Mouse (Mus musculus) bone marrow macrophage, adult 2 months (primary cell): Measurements from ENCODE around the gene Chka. TPM values are rescaled to one million over a fixed set of nuclear protein-coding genes. Genes with fewer than 3 reads are reported as not detected.
A peak's percentile ranks its signal among the peaks of the same experiment; 100 is the strongest.

Source experiments
- H3K27ac ChIP-seq: 2 replicates; pipeline ENCODE4 v1.5.1; 2012; ENCODE audit warnings: low read depth, low read length; ENCODE audit not compliant: insufficient read depth
- H3K4me1 ChIP-seq: 2 replicates; pipeline ENCODE4 v1.6.1; 2012; ENCODE audit warnings: low read length; ENCODE audit not compliant: control insufficient read depth, insufficient read depth
- H3K4me3 ChIP-seq: 2 replicates; pipeline ENCODE4 v1.5.1; 2012; ENCODE audit warnings: mild to moderate bottlenecking, low read length, moderate library complexity; ENCODE audit not compliant: insufficient read depth
- CTCF ChIP-seq: IDR thresholded peaks from 2 replicates; pipeline ENCODE4 v1.5.1; 2012; ENCODE audit warnings: low read depth, mild to moderate bottlenecking, low read length, moderate library complexity
- POLR2A ChIP-seq: IDR thresholded peaks from 2 replicates; pipeline ENCODE4 v1.6.1; 2012; ENCODE audit warnings: mild to moderate bottlenecking, low read depth, low read length, borderline replicate concordance
- polyA plus RNA-seq: library from polyadenylated mRNA; stranded (reverse); fragments of >200 nt; gene quantifications from 2 replicates; pipeline ENCODE4 v1.2.4, GENCODE M21; 2012; ENCODE audit not compliant: missing spikeins, insufficient read depth, insufficient read length

The Chka gene
- polyA plus RNA-seq, 1 experiment = 22.5 TPM

- Histone ChIP-seq H3K4me1 (peaks cover 71% of the 10 kb centered on the region), H3K27ac (peak overlapping the region; percentile 28), H3K4me3 (no peak overlapping the region)
- no peak for TF ChIP-seq CTCF
- TF ChIP-seq POLR2A = no peak
Measured at GRCm38 (mm10) chr19:3926685-3927084, 75.1 kb downstream of the Chka start.

GRCm38 (mm10) chr19:3927989-3928388 lies 76.4 kb downstream of the Chka start:
- Histone ChIP-seq H3K4me1 (peaks cover 73% of the 10 kb centered on the region), H3K4me3 (peak overlapping the region; percentile 20; the same call in 1 of the 2 replicates)

GRCm38 (mm10) chr19:3928779-3929178 lies 77.2 kb downstream of the Chka start:
- Histone ChIP-seq H3K4me1 (peaks cover 72% of the 10 kb centered on the region), H3K4me3 (peak overlapping the region; percentile 60), H3K27ac (peak overlapping the region; percentile 90)
- TF ChIP-seq CTCF (no peak), POLR2A (no peak)

More at GRCm38 (mm10) chr19:3927989-3928388, 76.4 kb downstream of the Chka start:
- TF ChIP-seq POLR2A (no peak), CTCF (no peak; the same call in 1 of the 2 replicates)
- H3K27ac ChIP-seq = peak overlapping the region; percentile 90

- TF ChIP-seq POLR2A (no peak), CTCF (no peak)
- Histone ChIP-seq H3K27ac (peak within 1 kb of the TSS; percentile 90), H3K4me1 (peaks cover 71% of the 10 kb centered on the region), H3K4me3 (peak within 1 kb of the TSS; percentile 60)
Measured at GRCm38 (mm10) chr19:3929211-3929941, 77.8 kb downstream of the Chka start, which contains the start of gene Aldh3b1. Aldh3b1 (minus strand) TSS chr19:3929808.

- TF ChIP-seq CTCF = no peak
- TF ChIP-seq POLR2A = no peak
- H3K27ac ChIP-seq = peak overlapping the region; percentile 90
- H3K4me1 ChIP-seq = peaks cover 64% of the 10 kb centered on the region
- H3K4me3 ChIP-seq = peak overlapping the region; percentile 60
Measured at GRCm38 (mm10) chr19:3930262-3931057, 78.9 kb downstream of the Chka start.

- TF ChIP-seq CTCF (no peak), POLR2A (no peak; the same call in 1 of the 2 replicates)
- Histone ChIP-seq H3K4me1 (peaks cover 53% of the 10 kb centered on the region), H3K4me3 (peak overlapping the region; percentile 60), H3K27ac (peak overlapping the region; percentile 90)
Measured at GRCm38 (mm10) chr19:3931716-3932115, 80.1 kb downstream of the Chka start.

- peaks cover 46% of the 10 kb centered on the region for H3K4me1 ChIP-seq
- H3K27ac ChIP-seq = peak within 1 kb of the TSS; percentile 97
- peak within 1 kb of the TSS; percentile 87 for H3K4me3 ChIP-seq
- TF ChIP-seq POLR2A = no peak; the same call in 1 of the 2 replicates
- TF ChIP-seq CTCF = no peak
Measured at GRCm38 (mm10) chr19:3935032-3935895, 83.7 kb downstream of the Chka start, which contains the start of gene Unc93b1. Unc93b1 (plus strand) TSS chr19:3935186.

- TF ChIP-seq POLR2A = no peak
- no peak for TF ChIP-seq CTCF
- peaks cover 44% of the 10 kb centered on the region for H3K4me1 ChIP-seq
- peak overlapping the region; percentile 97 for H3K27ac ChIP-seq
- H3K4me3 ChIP-seq = peak overlapping the region; percentile 87
Measured at GRCm38 (mm10) chr19:3935896-3936850, 84.6 kb downstream of the Chka start.
